Mouse (Mus musculus): ENCODE results near the gene Snx17.

DNA sequence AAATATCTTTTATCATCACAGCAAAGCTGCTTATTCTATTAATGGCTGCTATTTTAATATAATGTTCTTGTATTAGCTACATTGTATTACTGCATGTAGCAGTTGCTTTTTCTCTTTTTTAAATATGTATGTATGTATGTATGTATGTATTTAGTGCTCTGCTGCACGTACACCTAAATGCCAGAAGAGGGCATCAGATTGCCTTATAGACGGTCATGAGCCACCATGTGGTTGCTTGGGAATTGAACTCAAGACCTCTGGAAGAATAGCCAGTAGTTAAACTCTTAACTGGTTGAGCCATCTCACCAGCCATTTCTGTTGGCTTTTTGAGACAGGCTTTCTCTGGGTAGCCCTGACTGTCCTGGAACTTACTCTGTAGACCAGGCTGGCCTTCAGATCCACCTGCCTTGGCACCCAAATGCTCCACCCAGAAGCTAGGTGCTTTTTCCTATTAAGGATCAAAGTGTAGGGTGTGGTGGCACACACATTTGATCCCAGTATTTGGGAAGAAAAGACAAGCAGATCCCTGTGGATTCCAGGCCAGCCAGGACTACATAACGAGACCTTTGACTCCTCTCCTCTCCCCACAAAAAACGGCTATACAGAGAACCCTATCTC, 4.7 kb upstream of the Snx17 start:
- TF ChIP-seq CTCF (IDR thresholded peaks at IDR 0.05; ENCODE audit: low read depth, low read length) (0 out of 2 replicates have a peak, but pooled peaks have one; percentile 25), TAL1 (conservative IDR thresholded peaks at IDR 0.05; ENCODE audit: low read depth, low read length) (no peak)
